Mouse (Mus musculus) heart, embryonic 16.5 days (tissue): ENCODE data around the gene Atl2. TPM values are rescaled to one million over a fixed set of nuclear protein-coding genes. Genes with fewer than 3 reads are reported as not detected.

Experiments used
- ATAC-seq: fragments of 200-750 bp; cut with Nextera tagmentation; replicated peaks from 2 replicates; pipeline ENCODE4 v1.8.0; 2017; ENCODE audit warnings: moderate number of reproducible peaks; ENCODE audit not compliant: insufficient read depth, low FRiP score; ENCODE audit errors: extremely low read depth
- H3K27ac ChIP-seq: fragments of 300-500 bp; sonication (generic); 2 replicates; pipeline ENCODE4 v1.5.1; 2014; ENCODE audit warnings: mild to moderate bottlenecking, low read length, control low read depth, moderate library complexity
- H3K27me3 ChIP-seq: fragments of 300-500 bp; sonication (generic); 2 replicates; pipeline ENCODE4 v1.6.1; 2014; ENCODE audit warnings: low read length, mixed read lengths; ENCODE audit not compliant: control insufficient read depth, insufficient read depth
- H3K36me3 ChIP-seq: fragments of 300-500 bp; sonication (generic); 2 replicates; pipeline ENCODE4 v1.6.1; 2014; ENCODE audit not compliant: control insufficient read depth, insufficient read depth
- H3K4me1 ChIP-seq: fragments of 300-500 bp; sonication (generic); 2 replicates; pipeline ENCODE4 v1.6.1; 2014; ENCODE audit warnings: low read length, mixed read lengths; ENCODE audit not compliant: control insufficient read depth, insufficient read depth
- H3K4me2 ChIP-seq: fragments of 300-500 bp; sonication (generic); 2 replicates; pipeline ENCODE4 v1.6.1; 2014; ENCODE audit warnings: low read depth, mild to moderate bottlenecking, control low read depth, low read length
- H3K4me3 ChIP-seq: fragments of 300-500 bp; sonication (generic); 2 replicates; pipeline ENCODE4 v1.5.1; 2014; ENCODE audit warnings: mild to moderate bottlenecking, control low read depth, low read length
- H3K9ac ChIP-seq: fragments of 300-500 bp; sonication (generic); 2 replicates; pipeline ENCODE4 v1.6.1; 2014; ENCODE audit warnings: low read length, control low read depth
- H3K9me3 ChIP-seq: fragments of 300-500 bp; sonication (generic); replicated peaks from 2 replicates; pipeline ENCODE4 v1.6.1; 2016; ENCODE audit warnings: low read length; ENCODE audit not compliant: control insufficient read depth
- WGBS: fragments of 180-500 bp; shearing (Covaris S2); extraction: QIAGEN DNeasy Blood & Tissue Kit; methylation state at CpG from one replicate; pipeline ENCODE4 v1.1.7; 2014; 5-methylcytosine and 5-hydroxymethylcytosine counted together
- polyA plus RNA-seq: library from polyadenylated mRNA; unstranded; fragments of >200 nt; fragmentation: Nextera tagmentation; extraction: Ambion mirVana; gene quantifications from 2 replicates; pipeline ENCODE4 v1.2.1, GENCODE M21; 2015

The Atl2 gene
- polyA plus RNA-seq, 1 experiment from 2014 or later = 29.9 TPM

GRCm38 (mm10) chr17:79906791-79907494 lies 11.0 kb upstream of the Atl2 start:
- Histone ChIP-seq H3K36me3 (no peaks in the 10 kb centered on the region), H3K4me1 (no peaks in the 10 kb centered on the region), H3K27ac (no peak overlapping the region), H3K4me2 (no peak overlapping the region), H3K4me3 (no peak overlapping the region), H3K27me3 (no peaks in the 10 kb centered on the region), H3K9ac (no peak overlapping the region), H3K9me3 (no peaks in the 10 kb centered on the region)
- WGBS = 80% methylated on average over 8 of the region's 8 CpGs
- ATAC-seq = no peak

- Histone ChIP-seq H3K4me3 (no peak overlapping the region), H3K27ac (no peak overlapping the region), H3K9ac (no peak overlapping the region), H3K9me3 (no peaks in the 10 kb centered on the region), H3K4me2 (no peak overlapping the region), H3K4me1 (no peaks in the 10 kb centered on the region), H3K27me3 (no peaks in the 10 kb centered on the region), H3K36me3 (no peaks in the 10 kb centered on the region)
- no peak for ATAC-seq
- 82% methylated on average over 4 of the region's 4 CpGs for WGBS
These were observed 8.7 kb upstream of the Atl2 start for GRCm38 (mm10) chr17:79904593-79904992.

GRCm38 (mm10) chr17:79901207-79901606 lies 5.3 kb upstream of the Atl2 start:
- Histone ChIP-seq H3K27ac (no peak overlapping the region), H3K27me3 (peaks cover 3% of the 10 kb centered on the region; the same call in 1 of the 2 replicates), H3K9ac (no peak overlapping the region), H3K9me3 (no peaks in the 10 kb centered on the region), H3K36me3 (no peaks in the 10 kb centered on the region), H3K4me3 (no peak overlapping the region), H3K4me2 (no peak overlapping the region), H3K4me1 (no peaks in the 10 kb centered on the region; the same call in 1 of the 2 replicates)
- ATAC-seq = no peak
- WGBS = 50% methylated on average over 6 of the region's 6 CpGs

GRCm38 (mm10) chr17:79898156-79898746 lies 2.3 kb upstream of the Atl2 start:
- Histone ChIP-seq H3K4me1 (peaks cover 12% of the 10 kb centered on the region), H3K4me2 (no peak overlapping the region), H3K36me3 (no peaks in the 10 kb centered on the region), H3K27me3 (peaks cover 3% of the 10 kb centered on the region; the same call in 1 of the 2 replicates), H3K9ac (no peak overlapping the region), H3K4me3 (no peak overlapping the region), H3K27ac (no peak overlapping the region), H3K9me3 (no peaks in the 10 kb centered on the region)
- WGBS = 43% methylated on average over 6 of the region's 6 CpGs
- no peak for ATAC-seq

- 76% methylated on average over 3 of the region's 3 CpGs for WGBS
- no peak for ATAC-seq
- no peak overlapping the region for H3K9ac ChIP-seq
- no peak overlapping the region for H3K4me2 ChIP-seq
- H3K9me3 ChIP-seq = no peaks in the 10 kb centered on the region
- H3K27ac ChIP-seq = no peak overlapping the region
- no peak overlapping the region for H3K4me3 ChIP-seq
- peaks cover 14% of the 10 kb centered on the region for H3K4me1 ChIP-seq
- peaks cover 3% of the 10 kb centered on the region; the same call in 1 of the 2 replicates for H3K27me3 ChIP-seq
- H3K36me3 ChIP-seq = no peaks in the 10 kb centered on the region
These were observed 1.7 kb upstream of the Atl2 start for GRCm38 (mm10) chr17:79897666-79898065.

- ATAC-seq = peak; percentile 65
- Histone ChIP-seq H3K4me1 (peaks cover 17% of the 10 kb centered on the region), H3K4me3 (peak overlapping the region; percentile 73), H3K36me3 (no peaks in the 10 kb centered on the region), H3K9me3 (no peaks in the 10 kb centered on the region), H3K9ac (peak overlapping the region; percentile 97), H3K4me2 (peak overlapping the region; percentile 92), H3K27ac (peak overlapping the region; percentile 98), H3K27me3 (peaks cover 3% of the 10 kb centered on the region; the same call in 1 of the 2 replicates)
- WGBS = under 1% methylated on average over 84 of the region's 100 CpGs
These were observed 696 bp downstream of the Atl2 start for GRCm38 (mm10) chr17:79894971-79895882.

- WGBS = 37% methylated on average over 4 of the region's 4 CpGs
- no peak for ATAC-seq
- Histone ChIP-seq H3K4me3 (peak overlapping the region; percentile 73), H3K27ac (no peak overlapping the region), H3K4me2 (peak overlapping the region; percentile 92), H3K9ac (peak overlapping the region; percentile 43; the same call in 1 of the 2 replicates), H3K36me3 (no peaks in the 10 kb centered on the region), H3K9me3 (no peaks in the 10 kb centered on the region), H3K27me3 (peaks cover 3% of the 10 kb centered on the region; the same call in 1 of the 2 replicates), H3K4me1 (peaks cover 17% of the 10 kb centered on the region)
These were observed 1.9 kb downstream of the Atl2 start for GRCm38 (mm10) chr17:79894054-79894453.

GRCm38 (mm10) chr17:79891944-79892343 lies 4.0 kb downstream of the Atl2 start:
- WGBS = 53% methylated on average over 7 of the region's 7 CpGs
- ATAC-seq = no peak
- H3K4me2 ChIP-seq = no peak overlapping the region
- no peaks in the 10 kb centered on the region for H3K9me3 ChIP-seq
- no peak overlapping the region for H3K9ac ChIP-seq
- H3K27ac ChIP-seq = no peak overlapping the region
- no peaks in the 10 kb centered on the region for H3K27me3 ChIP-seq
- peaks cover 17% of the 10 kb centered on the region for H3K4me1 ChIP-seq
- H3K36me3 ChIP-seq = no peaks in the 10 kb centered on the region
- H3K4me3 ChIP-seq = no peak overlapping the region
